Mouse (Mus musculus) erythroblast, embryonic 14.5 days (primary cell): Measurements from ENCODE around the gene Foxj2. TPM values are rescaled to one million over a fixed set of nuclear protein-coding genes. Genes with fewer than 3 reads are reported as not detected.

Experiments
- H3K27me3 ChIP-seq: 2 replicates; pipeline ENCODE4 v1.6.1; 2012; ENCODE audit warnings: inconsistent platforms; ENCODE audit not compliant: control insufficient read depth
- H3K36me3 ChIP-seq: 2 replicates; pipeline ENCODE4 v1.6.1; 2012; ENCODE audit warnings: mild to moderate bottlenecking, inconsistent platforms; ENCODE audit not compliant: control insufficient read depth
- H3K4me1 ChIP-seq: 2 replicates; pipeline ENCODE4 v1.6.1; 2012; ENCODE audit warnings: inconsistent platforms; ENCODE audit not compliant: control insufficient read depth
- H3K4me3 ChIP-seq: replicated peaks from 2 replicates; pipeline ENCODE3; 2012; ENCODE audit warnings: moderate library complexity, mild to moderate bottlenecking, inconsistent platforms
- H3K9me3 ChIP-seq: 2 replicates; pipeline ENCODE4 v1.6.1; 2012; ENCODE audit warnings: low read length, inconsistent platforms, mixed read lengths; ENCODE audit not compliant: control insufficient read depth
- GATA1 ChIP-seq: IDR thresholded peaks from 2 replicates; pipeline ENCODE4 v1.6.1; 2012; ENCODE audit warnings: low read length, inconsistent platforms, mixed read lengths
- TAL1 ChIP-seq: IDR thresholded peaks from 3 replicates; pipeline ENCODE4 v1.6.1; 2012; ENCODE audit warnings: low read length, inconsistent platforms, mixed read lengths
- polyA plus RNA-seq: library from polyadenylated mRNA; stranded (reverse); fragments of >175 nt; gene quantifications from 2 replicates; pipeline ENCODE4 v1.2.3, GENCODE M21; 2012

Gene Foxj2
- 0.56 and 0.83 TPM in 2 replicates for polyA plus RNA-seq

DNA sequence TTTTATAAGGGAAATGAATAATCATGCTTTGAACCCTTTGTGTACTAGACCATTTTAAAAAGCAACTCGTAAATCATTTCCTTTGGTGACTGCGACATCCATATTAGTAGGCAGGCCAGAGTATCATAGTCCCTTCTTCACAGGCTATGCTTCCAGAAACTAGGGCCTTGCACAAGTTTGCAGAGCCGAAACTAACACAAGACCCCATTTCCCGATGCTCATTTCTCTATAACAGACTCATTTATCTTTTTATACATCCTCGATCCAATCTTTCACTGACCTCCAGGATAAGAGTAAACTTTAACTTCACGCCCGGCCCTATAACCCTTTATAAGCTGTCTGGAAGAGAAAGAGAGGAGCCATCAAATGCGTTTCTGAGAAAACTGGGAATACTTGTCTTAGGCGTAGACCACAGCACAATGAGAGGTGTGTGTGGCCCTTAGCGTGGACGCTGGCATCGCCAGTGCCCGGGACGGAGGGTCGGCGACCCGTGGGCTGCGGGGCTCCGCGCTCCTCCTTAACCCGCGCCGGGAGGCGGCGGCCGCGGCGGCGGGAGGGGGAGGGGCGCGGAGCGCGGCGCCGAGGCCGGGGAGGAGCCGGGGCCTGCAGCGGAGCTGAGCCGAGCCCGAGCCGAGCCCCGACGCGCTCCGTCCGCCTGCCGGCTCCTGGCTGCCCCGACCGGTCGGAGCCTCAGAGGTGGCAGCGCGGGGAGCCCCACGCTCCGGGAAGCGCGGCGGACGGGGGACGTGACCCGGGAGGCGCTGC lies at the start of gene Foxj2:
Gene Foxj2, plus strand, starts transcription at position 609 of the 765 bp plus-strand sequence.
- Histone ChIP-seq H3K36me3 (peaks cover 4% of the 10 kb centered on the region; the same call in 1 of the 2 replicates), H3K27me3 (peaks cover 29% of the 10 kb centered on the region), H3K4me3 (peak within 1 kb of the TSS; percentile 71), H3K9me3 (no peaks in the 10 kb centered on the region; the same call in 1 of the 2 replicates), H3K4me1 (peaks cover 61% of the 10 kb centered on the region)
- TF ChIP-seq GATA1 (no peak), TAL1 (no peak)

DNA sequence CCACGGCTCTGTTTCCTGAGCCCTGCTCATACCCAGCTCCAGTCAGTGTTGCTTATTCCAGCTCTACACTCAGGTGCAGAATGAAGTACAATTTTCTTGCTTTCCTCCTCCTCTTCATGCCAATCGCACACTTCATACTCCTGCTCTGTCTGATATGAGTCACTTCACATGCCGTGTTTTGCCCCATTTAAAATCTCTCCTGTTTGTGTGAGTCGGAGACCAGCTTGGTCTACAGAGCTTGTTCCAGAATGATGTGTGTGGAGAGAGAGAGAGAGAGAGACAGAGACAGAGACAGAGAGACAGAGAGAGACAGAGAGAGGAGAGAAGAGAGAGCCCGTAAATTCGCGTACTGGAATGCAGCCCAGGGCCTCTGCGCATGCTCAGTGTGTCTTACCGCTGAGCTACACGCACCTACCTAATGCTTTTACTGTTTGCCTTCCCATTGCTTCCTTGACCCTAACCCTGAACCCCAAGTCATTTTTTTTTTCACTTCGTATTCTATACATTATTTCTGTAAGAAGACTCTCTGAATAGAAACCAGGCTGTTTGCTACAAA lies 48.9 kb upstream of the Foxj2 start:
- TF ChIP-seq GATA1 (no peak), TAL1 (no peak)
- Histone ChIP-seq H3K36me3 (no peaks in the 10 kb centered on the region), H3K4me1 (peaks cover 8% of the 10 kb centered on the region), H3K9me3 (no peaks in the 10 kb centered on the region), H3K4me3 (no peak overlapping the region), H3K27me3 (no peaks in the 10 kb centered on the region)

DNA sequence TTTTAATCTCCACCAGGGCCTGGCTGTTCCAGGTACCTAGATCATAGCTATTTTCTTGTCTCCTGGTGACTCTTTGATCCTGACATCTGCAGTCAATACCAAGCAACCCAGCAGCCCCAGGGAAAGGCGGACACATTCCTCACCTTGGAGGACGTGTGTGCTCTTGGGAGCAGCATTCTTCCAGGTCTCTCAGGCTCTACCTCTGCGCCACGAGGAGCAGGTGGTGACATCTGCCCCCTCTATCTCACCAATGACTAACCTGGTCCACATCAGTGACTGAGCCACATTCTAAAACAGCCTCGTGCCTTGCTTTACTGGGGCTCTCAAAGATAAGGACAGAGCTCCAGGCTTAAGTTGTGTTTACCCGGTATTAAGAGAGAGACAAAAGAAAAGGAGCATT lies 47.0 kb upstream of the Foxj2 start:
- Histone ChIP-seq H3K36me3 (no peaks in the 10 kb centered on the region), H3K4me3 (no peak overlapping the region), H3K4me1 (no peaks in the 10 kb centered on the region; the same call in 1 of the 2 replicates), H3K27me3 (no peaks in the 10 kb centered on the region), H3K9me3 (no peaks in the 10 kb centered on the region)
- no peak for TF ChIP-seq TAL1
- TF ChIP-seq GATA1 = no peak

DNA sequence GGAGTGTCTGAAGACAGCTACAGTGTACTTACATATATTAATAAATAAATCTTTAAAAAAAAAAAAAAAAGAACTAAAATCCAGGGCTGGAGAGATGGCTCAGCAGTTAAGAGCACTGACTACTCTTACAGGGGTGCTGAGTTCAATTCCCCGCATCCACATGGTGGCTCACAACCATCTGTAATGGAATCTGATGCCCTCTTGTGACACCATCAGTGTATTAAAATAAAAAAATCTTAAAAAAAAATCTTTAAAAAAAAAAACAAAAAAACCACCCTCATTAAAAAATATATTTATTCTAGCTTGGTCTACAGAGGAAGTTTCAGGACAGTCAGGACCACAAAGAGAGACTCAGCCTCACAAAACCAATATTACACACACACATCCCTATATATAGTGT lies 45.4 kb upstream of the Foxj2 start:
- TF ChIP-seq TAL1 (no peak), GATA1 (no peak)

DNA sequence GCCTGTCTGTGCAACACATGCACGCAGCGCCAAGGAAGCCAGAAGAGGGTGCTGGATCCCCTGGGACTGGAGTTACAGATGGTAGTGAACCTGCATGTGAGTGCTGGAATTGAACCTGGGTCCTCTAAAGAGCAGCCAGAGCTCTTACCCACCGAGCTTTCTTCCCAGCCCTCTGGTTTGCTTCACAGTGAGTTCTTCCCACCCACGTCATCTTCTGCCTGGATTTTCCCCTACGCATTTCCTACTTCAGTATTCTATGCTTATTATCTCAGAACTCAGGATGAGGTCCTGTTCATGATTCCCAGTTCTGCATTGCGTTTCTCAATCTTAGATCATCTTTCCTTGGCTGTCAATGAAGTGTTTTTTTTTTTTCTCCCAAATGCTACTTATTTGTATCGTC lies 43.7 kb upstream of the Foxj2 start:
- no peaks in the 10 kb centered on the region; the same call in 1 of the 2 replicates for H3K4me1 ChIP-seq
- no peaks in the 10 kb centered on the region for H3K27me3 ChIP-seq
- no peak overlapping the region for H3K4me3 ChIP-seq
- H3K9me3 ChIP-seq = no peaks in the 10 kb centered on the region
- no peak for TF ChIP-seq GATA1
- no peak for TF ChIP-seq TAL1
- no peaks in the 10 kb centered on the region; the same call in 1 of the 2 replicates for H3K36me3 ChIP-seq

More for the DNA sequence above, 45.4 kb upstream of the Foxj2 start:
- no peaks in the 10 kb centered on the region for H3K9me3 ChIP-seq
- H3K4me3 ChIP-seq = no peak overlapping the region
- H3K4me1 ChIP-seq = no peaks in the 10 kb centered on the region; the same call in 1 of the 2 replicates
- no peaks in the 10 kb centered on the region for H3K36me3 ChIP-seq
- no peaks in the 10 kb centered on the region for H3K27me3 ChIP-seq

DNA sequence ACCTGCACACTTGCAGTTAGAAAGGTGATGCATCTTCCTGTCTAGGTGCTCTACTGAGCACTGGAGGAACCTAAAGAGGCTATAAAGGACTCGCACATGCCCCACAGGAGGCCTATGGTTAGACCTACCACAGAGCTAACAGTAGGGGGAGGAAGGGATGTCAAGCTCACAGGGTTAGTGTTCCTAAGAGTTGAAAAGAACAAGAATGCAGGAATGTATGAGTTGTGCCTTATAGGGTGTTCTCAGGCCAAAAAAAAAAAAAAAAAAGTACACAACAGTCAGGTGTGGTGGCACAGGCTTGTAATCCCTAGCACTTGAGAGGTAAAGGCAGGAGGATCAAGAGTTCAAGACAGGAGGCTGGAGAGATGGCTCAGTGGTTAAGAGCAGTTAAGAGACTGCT lies 39.8 kb upstream of the Foxj2 start:
- Histone ChIP-seq H3K36me3 (peaks cover 6% of the 10 kb centered on the region), H3K27me3 (no peaks in the 10 kb centered on the region), H3K4me3 (no peak overlapping the region), H3K4me1 (peaks cover 13% of the 10 kb centered on the region), H3K9me3 (no peaks in the 10 kb centered on the region)
- no peak for TF ChIP-seq TAL1
- no peak for TF ChIP-seq GATA1

DNA sequence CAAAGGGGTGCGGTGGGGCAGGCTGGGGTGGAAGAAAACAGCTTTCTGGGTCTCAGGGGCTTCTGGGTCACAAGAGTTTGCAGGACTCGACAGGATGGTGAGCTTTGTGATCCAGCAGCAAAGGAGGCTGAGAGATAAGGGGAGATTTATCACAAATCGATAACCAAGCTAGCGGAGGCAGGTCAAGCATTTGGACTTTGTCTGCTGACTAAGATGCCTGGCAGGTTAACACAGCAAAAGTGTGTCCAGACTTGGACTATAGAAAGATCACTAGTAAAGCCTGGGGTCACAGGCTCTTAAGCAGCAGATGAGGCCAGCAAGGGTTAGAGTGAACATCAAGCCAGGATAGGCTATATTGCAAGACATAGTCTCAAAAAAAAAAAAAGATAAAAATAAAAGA lies 38.5 kb upstream of the Foxj2 start:
- Histone ChIP-seq H3K4me3 (no peak overlapping the region), H3K36me3 (peaks cover 6% of the 10 kb centered on the region), H3K9me3 (no peaks in the 10 kb centered on the region), H3K27me3 (no peaks in the 10 kb centered on the region), H3K4me1 (peaks cover 17% of the 10 kb centered on the region)
- no peak for TF ChIP-seq GATA1
- TF ChIP-seq TAL1 = no peak

DNA sequence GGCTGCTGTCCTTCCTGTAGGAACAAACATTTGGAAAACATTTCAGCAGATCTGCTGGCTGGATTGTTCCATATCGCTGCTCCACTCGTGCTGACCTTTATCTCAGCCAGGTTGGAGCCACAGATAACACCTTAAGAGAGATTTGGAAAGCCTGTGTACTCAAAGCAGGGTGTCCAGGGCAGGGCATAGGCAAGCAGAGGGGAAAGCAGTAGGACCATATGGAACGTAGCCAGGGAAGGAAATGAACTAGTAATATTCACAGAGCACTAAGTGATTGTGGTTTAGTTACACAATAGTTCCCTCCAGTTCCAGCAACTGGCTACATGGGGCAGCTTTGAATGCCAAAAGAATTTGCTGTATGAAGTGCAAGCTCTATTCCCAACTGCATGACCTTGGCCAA lies 37.5 kb upstream of the Foxj2 start:
- H3K4me3 ChIP-seq = no peak overlapping the region
- H3K4me1 ChIP-seq = peaks cover 17% of the 10 kb centered on the region
- no peaks in the 10 kb centered on the region for H3K9me3 ChIP-seq
- no peaks in the 10 kb centered on the region for H3K27me3 ChIP-seq
- TF ChIP-seq GATA1 (no peak), TAL1 (no peak)
- peaks cover 6% of the 10 kb centered on the region for H3K36me3 ChIP-seq

DNA sequence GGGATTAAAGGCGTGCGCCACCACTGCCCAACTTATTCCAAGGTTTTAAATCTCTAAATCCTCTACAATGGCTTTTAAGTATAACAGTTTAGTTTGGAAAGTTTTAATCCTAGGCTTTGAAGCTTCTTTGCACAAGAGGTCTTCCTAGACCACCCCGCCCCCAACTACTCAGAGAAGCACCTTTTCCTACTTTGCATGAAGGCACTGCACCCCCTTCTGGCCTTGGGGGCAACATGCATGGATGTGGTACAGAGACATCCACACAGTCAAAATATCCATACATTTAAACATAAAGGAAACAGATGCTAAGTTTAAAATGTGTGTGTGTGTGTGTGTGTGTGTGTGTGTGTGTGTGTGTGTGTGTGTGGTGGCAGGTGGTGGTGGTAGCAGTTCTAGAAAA lies 34.8 kb upstream of the Foxj2 start:
- Histone ChIP-seq H3K9me3 (no peaks in the 10 kb centered on the region), H3K4me3 (no peak overlapping the region), H3K27me3 (no peaks in the 10 kb centered on the region), H3K36me3 (peaks cover 6% of the 10 kb centered on the region), H3K4me1 (peaks cover 17% of the 10 kb centered on the region)
- no peak for TF ChIP-seq TAL1
